Mouse (Mus musculus) kidney, adult 9 months (tissue): ENCODE measurements around the gene Fam149a.

ENCODE experiments used
- DNase-seq: peaks from one replicate; pipeline ENCODE4 v3.0.0; 2022

The Fam149a gene

DNA sequence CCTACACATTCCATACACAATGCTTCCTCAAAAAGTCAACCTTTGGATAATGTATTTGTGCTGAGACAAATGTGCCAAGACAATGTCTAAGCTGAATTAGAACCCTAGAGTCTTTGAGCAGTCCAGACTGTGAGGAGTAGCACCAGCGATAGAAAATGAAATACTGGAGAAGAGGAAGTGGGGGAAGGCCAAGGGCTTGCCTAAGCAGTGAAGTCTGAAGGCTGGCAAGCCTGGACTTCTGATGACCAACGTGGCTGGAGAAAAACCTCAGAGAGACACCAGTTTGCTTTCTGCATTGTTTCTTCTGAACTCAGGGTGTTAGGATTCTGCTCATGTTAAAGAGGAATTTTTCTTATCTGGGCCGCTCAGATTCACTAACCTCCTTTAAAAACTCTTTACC, 51.2 kb downstream of the Fam149a start:
- no peak for DNase-seq

DNA sequence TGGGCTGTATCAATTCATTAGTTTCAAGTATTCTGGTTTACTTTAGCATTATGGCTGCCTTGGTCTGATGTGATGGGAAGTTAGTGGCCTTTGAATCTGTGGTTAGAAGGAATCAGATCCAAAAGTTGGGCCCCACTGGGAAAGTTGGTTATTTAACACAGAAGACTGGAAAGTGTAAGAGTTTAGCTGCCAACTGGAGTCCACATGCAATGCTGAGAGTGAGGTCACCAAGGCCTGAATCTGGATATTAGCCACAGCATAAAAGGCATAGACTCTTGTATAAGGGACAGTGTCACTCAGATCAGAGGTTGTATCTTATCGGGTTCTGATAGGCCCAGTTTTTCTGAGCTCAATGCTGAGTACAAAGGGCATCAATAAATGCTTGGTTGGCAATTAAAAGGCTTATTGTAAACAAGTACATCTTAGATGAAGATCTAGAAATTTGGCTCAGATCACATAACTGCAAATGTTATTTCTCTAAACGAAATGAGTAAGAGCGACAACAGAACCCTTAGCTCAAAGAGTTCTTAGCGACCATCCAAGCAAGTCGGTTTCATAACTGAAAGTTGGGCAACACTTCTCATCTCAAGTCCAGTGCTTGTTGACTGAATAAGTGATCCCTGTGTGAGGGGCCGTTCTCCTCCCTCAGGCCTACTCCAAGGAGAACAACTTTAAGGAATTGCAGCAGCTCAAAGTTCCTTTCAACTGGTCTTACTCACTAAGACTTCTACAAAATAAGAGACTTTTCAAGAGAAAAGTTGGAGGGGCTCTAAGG, 52.7 kb downstream of the Fam149a start:
- DNase-seq: no peak

- peak; percentile 35 for DNase-seq
These were observed 55.0 kb downstream of the Fam149a start for GRCm38 (mm10) chr8:45327076-45327475.

- DNase-seq: no peak
These were observed 57.9 kb downstream of the Fam149a start for GRCm38 (mm10) chr8:45324151-45324550.

GRCm38 (mm10) chr8:45321365-45321764, 60.7 kb downstream of the Fam149a start:
- no peak for DNase-seq

DNA sequence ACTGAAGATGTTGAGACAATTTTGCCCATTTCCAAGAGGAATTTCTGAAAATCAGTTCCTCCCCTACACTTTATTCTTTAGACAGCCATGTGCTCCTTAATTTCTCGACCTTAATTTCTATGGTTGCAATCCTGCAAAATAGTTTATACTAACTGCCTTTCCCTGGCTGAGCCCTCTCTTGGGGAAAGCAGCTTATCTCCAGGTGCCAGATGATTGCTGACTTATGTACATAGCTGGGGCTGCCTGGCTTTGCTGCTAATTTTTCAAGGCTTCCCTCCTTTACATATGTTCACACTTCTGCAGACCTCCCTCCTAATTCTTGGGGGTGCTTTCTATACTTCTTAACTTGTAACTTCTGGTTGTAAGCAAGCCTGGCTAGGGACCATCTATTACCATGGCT, 61.2 kb downstream of the Fam149a start:
- no peak for DNase-seq

- DNase-seq: no peak
These were observed 71.1 kb downstream of the Fam149a start for GRCm38 (mm10) chr8:45310967-45311366.

- no peak for DNase-seq
These were observed 73.7 kb downstream of the Fam149a start, which contains the start of gene Gm45753 for GRCm38 (mm10) chr8:45308366-45308765. Gene Gm45753 (minus strand): TSS chr8:45308466.

- DNase-seq: no peak
These were observed 76.6 kb downstream of the Fam149a start for GRCm38 (mm10) chr8:45305479-45305878.

- DNase-seq: no peak
These were observed 77.7 kb downstream of the Fam149a start for GRCm38 (mm10) chr8:45304354-45304753.

GRCm38 (mm10) chr8:45302390-45302789, 79.7 kb downstream of the Fam149a start:
- DNase-seq: no peak

DNA sequence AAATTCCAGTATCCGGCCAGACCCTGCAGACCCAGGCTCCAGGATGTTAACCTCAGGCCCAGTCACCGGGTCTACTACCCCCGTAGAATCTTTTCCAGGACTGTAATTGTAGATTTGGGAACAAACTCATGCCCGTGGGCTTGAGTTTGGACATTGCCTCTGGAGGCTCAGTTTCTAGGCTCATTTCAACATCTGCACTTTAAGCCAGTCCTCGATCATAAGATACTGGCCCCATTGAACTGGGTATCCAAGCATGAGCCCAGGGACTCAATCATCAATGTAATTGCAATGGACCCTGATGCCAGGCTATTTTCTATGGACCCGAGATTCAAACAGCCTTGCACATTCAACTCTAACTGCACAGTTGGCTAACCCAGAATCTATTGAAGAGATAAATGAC, 86.8 kb downstream of the Fam149a start:
- no peak for DNase-seq

DNA sequence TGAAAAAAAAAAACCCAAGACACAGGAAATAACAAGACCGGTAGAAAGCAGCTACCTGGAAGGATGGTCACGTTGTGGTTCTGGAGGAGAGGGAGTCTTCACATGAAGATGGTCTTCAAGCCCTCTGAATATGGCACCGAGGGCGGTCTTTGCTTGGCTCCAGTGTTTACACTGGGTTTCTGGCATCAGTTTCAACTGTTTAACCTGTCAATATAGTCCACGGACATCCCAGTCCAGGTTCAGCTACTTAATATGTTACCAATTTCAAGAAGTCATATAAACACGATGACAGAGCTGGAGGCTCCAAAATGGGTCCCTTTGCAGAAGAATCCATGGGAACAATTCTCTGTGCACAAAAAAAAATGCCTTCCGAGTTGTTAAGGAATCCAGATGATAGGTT, 87.4 kb downstream of the Fam149a start, which contains the start of gene Klkb1:
Klkb1 (minus strand) TSS at position 173 of the 400 bp plus-strand sequence.
- DNase-seq: peak; percentile 2

- no peak for DNase-seq
These were observed 90.3 kb downstream of the Fam149a start for GRCm38 (mm10) chr8:45291790-45292189.
